21 mouse cellular contexts compared by ENCODE assay signal in genomic region chr1:87651436-87651835, GRCm38 (mm10). TPM values are rescaled to one million over a fixed set of nuclear protein-coding genes. Genes with fewer than 3 reads are reported as not detected.
A peak's percentile ranks its signal among the peaks of the same experiment; 100 is the strongest.
DNase-seq lines count a peak whose midpoint lies in the region; ATAC-seq and TF ChIP-seq lines count a peak whose summit lies in the region.
"Had no signal": no experiment of that assay in that cellular context is flagged by ENCODE, and none has a peak within 500 bp of the region (broad histone marks: within the 10 kb centered on the region; RNA-seq: fewer than 3 reads in every experiment).

No protein-coding gene starts in this region.

- H3K4me2 ChIP-seq in liver, embryonic 12.5 days, result no peak overlapping the region
- peak overlapping the region; percentile 63; the same call in 1 of the 2 replicates for H3K4me2 ChIP-seq in liver, postnatal 0 days (ENCODE audit: low read depth, low read length)
- no peak overlapping the region for H3K4me2 ChIP-seq in hindbrain, embryonic 12.5 days (replicated peaks)
- H3K4me2 ChIP-seq: embryonic facial prominence, embryonic 15.5 days; forebrain, embryonic 12.5 days; heart, embryonic 11.5 days; hindbrain, embryonic 14.5 days had no signal

- DNase-seq in liver, result no peak
- DNase-seq in liver, postnatal 0 days, result no peak
- no peak for DNase-seq in urinary bladder, postnatal 36 days (ENCODE audit: low spot score in 2 of 2)
- DNase-seq in cerebellum, adult 2 months, result no peak
- DNase-seq: cerebellum, adult 18-20 months; cerebellum, postnatal 14 days; forebrain, postnatal 0 days; gastrocnemius, postnatal 10 days; heart, postnatal 4 days; right cerebral cortex, postnatal 25 days had no signal

- ATAC-seq in liver, embryonic 12.5 days, result no peak
- ATAC-seq in liver, postnatal 0 days, result no peak
- ATAC-seq in hindbrain, embryonic 12.5 days (ENCODE audit: low FRiP score), result no peak
- ATAC-seq: forebrain, postnatal 0 days; midbrain, embryonic 16.5 days had no signal

- H3K4me1 ChIP-seq in liver, embryonic 12.5 days, result peaks cover 59% of the 10 kb centered on the region
- peaks cover 20% of the 10 kb centered on the region for H3K4me1 ChIP-seq in bone marrow, adult 2 months (ENCODE audit: control insufficient read depth, insufficient read depth, low read length)
- H3K4me1 ChIP-seq in brown adipose tissue, adult 24 weeks (ENCODE audit: control insufficient read depth, insufficient read depth, insufficient read length, low read length), result peaks cover 14% of the 10 kb centered on the region
- H3K4me1 ChIP-seq in liver, postnatal 0 days (ENCODE audit: insufficient read depth), result peaks cover 43% of the 10 kb centered on the region
- H3K4me1 ChIP-seq in cerebellum, adult 2 months (ENCODE audit: control insufficient read depth, insufficient read depth, low read length), result no peaks in the 10 kb centered on the region
- H3K4me1 ChIP-seq in hindbrain, embryonic 12.5 days, result no peaks in the 10 kb centered on the region
- H3K4me1 ChIP-seq: embryonic facial prominence, embryonic 10.5 days; embryonic facial prominence, embryonic 15.5 days; forebrain, embryonic 12.5 days; midbrain, embryonic 10.5 days had no signal

- H3K4me3 ChIP-seq in liver, embryonic 12.5 days, result no peak overlapping the region
- H3K4me3 ChIP-seq in bone marrow, adult 2 months (replicated peaks; ENCODE audit: control insufficient read depth, low read depth, low read length), result no peak overlapping the region
- no peak overlapping the region for H3K4me3 ChIP-seq in brown adipose tissue, adult 24 weeks (ENCODE audit: insufficient read depth, low read depth, low read length)
- H3K4me3 ChIP-seq in liver, postnatal 0 days (ENCODE audit: low read depth, low read length), result no peak overlapping the region
- no peak overlapping the region for H3K4me3 ChIP-seq in cerebellum, adult 2 months (replicated peaks; ENCODE audit: insufficient read depth, low read depth, low read length)
- no peak overlapping the region for H3K4me3 ChIP-seq in hindbrain, embryonic 12.5 days
- H3K4me3 ChIP-seq: embryonic facial prominence, embryonic 10.5 days; embryonic facial prominence, embryonic 15.5 days; forebrain, embryonic 12.5 days; midbrain, embryonic 10.5 days had no signal

- TF ChIP-seq EP300 in liver, postnatal 0 days (IDR thresholded peaks at IDR 0.05; ENCODE audit: low read depth), result no peak

- H3K36me3 ChIP-seq in liver, embryonic 12.5 days, result no peaks in the 10 kb centered on the region
- 0 out of 2 replicates have a peak, but pooled peaks cover 2% of the 10 kb centered on the region for H3K36me3 ChIP-seq in liver, postnatal 0 days (replicated peaks; ENCODE audit: insufficient read depth, low read length)
- no peaks in the 10 kb centered on the region for H3K36me3 ChIP-seq in hindbrain, embryonic 12.5 days
- H3K36me3 ChIP-seq: embryonic facial prominence, embryonic 10.5 days; embryonic facial prominence, embryonic 15.5 days; forebrain, embryonic 12.5 days; midbrain, embryonic 10.5 days had no signal

- no peaks in the 10 kb centered on the region for H3K9me3 ChIP-seq in liver, embryonic 12.5 days (replicated peaks)
- no peaks in the 10 kb centered on the region for H3K9me3 ChIP-seq in liver, postnatal 0 days (ENCODE audit: low read length)
- H3K9me3 ChIP-seq in hindbrain, embryonic 12.5 days (replicated peaks), result no peaks in the 10 kb centered on the region
- H3K9me3 ChIP-seq: embryonic facial prominence, embryonic 10.5 days; embryonic facial prominence, embryonic 15.5 days; forebrain, embryonic 12.5 days; midbrain, embryonic 10.5 days had no signal

- 85% methylated on average over 1 of the region's 1 CpGs for WGBS in liver, embryonic 12.5 days (ENCODE audit: insufficient replicate concordance)
- WGBS in bone marrow, adult 2 months, result 65% methylated on average over 1 of the region's 1 CpGs
- WGBS in liver, postnatal 0 days (ENCODE audit: insufficient replicate concordance), result 76% methylated on average over 1 of the region's 1 CpGs
- 95% methylated on average over 1 of the region's 1 CpGs for WGBS in cerebellum, adult 2 months
- WGBS in hindbrain, embryonic 12.5 days, result 93% methylated on average over 1 of the region's 1 CpGs

- peak overlapping the region; percentile 87 for H3K27ac ChIP-seq in liver, embryonic 12.5 days
- peak overlapping the region; percentile 53; the same call in 1 of the 2 replicates for H3K27ac ChIP-seq in bone marrow, adult 2 months (ENCODE audit: control insufficient read depth, insufficient read depth, low read depth, low read length, poor library complexity)
- peak overlapping the region; percentile 67 for H3K27ac ChIP-seq in brown adipose tissue, adult 24 weeks (replicated peaks; ENCODE audit: low read depth, low read length)
- peak overlapping the region; percentile 89 for H3K27ac ChIP-seq in liver, postnatal 0 days (ENCODE audit: low read depth)
- H3K27ac ChIP-seq in cerebellum, adult 2 months (ENCODE audit: insufficient read depth, low read length), result no peak overlapping the region
- no peak overlapping the region for H3K27ac ChIP-seq in hindbrain, embryonic 12.5 days
- H3K27ac ChIP-seq: embryonic facial prominence, embryonic 10.5 days; embryonic facial prominence, embryonic 15.5 days; forebrain, embryonic 12.5 days; hindbrain, embryonic 14.5 days; midbrain, embryonic 10.5 days had no signal

- no peak overlapping the region for H3K9ac ChIP-seq in liver, embryonic 12.5 days
- no peak overlapping the region for H3K9ac ChIP-seq in liver, postnatal 0 days (replicated peaks)
- H3K9ac ChIP-seq in hindbrain, embryonic 12.5 days, result no peak overlapping the region
- H3K9ac ChIP-seq: embryonic facial prominence, embryonic 15.5 days; forebrain, embryonic 12.5 days; forebrain, postnatal 0 days; hindbrain, embryonic 14.5 days had no signal

- TF ChIP-seq CTCF in bone marrow, adult 2 months (IDR thresholded peaks at IDR 0.05; ENCODE audit: control insufficient read depth, insufficient read depth, low read length), result no peak
- TF ChIP-seq CTCF in liver, postnatal 0 days (IDR thresholded peaks at IDR 0.05; ENCODE audit: low read depth), result no peak
- TF ChIP-seq CTCF in cerebellum, adult 2 months (IDR thresholded peaks at IDR 0.05; ENCODE audit: borderline replicate concordance, insufficient read depth, low read depth, low read length), result no peak

- no peak for TF ChIP-seq POLR2A in bone marrow, adult 2 months (IDR thresholded peaks at IDR 0.05; ENCODE audit: borderline replicate concordance, control insufficient read depth, low read depth, low read length)
- TF ChIP-seq POLR2A in cerebellum, adult 2 months (IDR thresholded peaks at IDR 0.05; ENCODE audit: borderline replicate concordance, insufficient read depth, low read length), result no peak

- no peaks in the 10 kb centered on the region for H3K27me3 ChIP-seq in liver, embryonic 12.5 days (replicated peaks)
- no peaks in the 10 kb centered on the region for H3K27me3 ChIP-seq in liver, postnatal 0 days (ENCODE audit: insufficient read depth, low read length)
- H3K27me3 ChIP-seq in cerebellum, adult 2 months (ENCODE audit: control insufficient read depth, insufficient read depth, low read length), result no peaks in the 10 kb centered on the region
- no peaks in the 10 kb centered on the region for H3K27me3 ChIP-seq in hindbrain, embryonic 12.5 days
- H3K27me3 ChIP-seq: embryonic facial prominence, embryonic 15.5 days; forebrain, embryonic 12.5 days had no signal

RNA-seq across cellular contexts. Expression of gene Inpp5d, which starts 31.3 kb away (rescaled TPM):
- polyA plus RNA-seq in liver, embryonic 12.5 days (2016; fragmentation: Nextera tagmentation; extraction: Ambion mirVana), result 16.0 and 17.1 TPM in 2 replicates
- 47.2 and 80.4 TPM in 2 replicates for polyA plus RNA-seq in bone marrow, adult 2 months (2011; ENCODE audit: insufficient read depth, insufficient read length, low replicate concordance, missing spikeins)
- 2.6 and 5.2 TPM in 2 replicates for polyA plus RNA-seq in brown adipose tissue, adult 24 weeks (2012; ENCODE audit: insufficient read depth, insufficient read length, missing spikeins)
- polyA plus RNA-seq in liver, postnatal 0 days (2015; fragmentation: Nextera tagmentation; extraction: Ambion mirVana), result 11.3 and 13.3 TPM in 2 replicates
- polyA plus RNA-seq in cerebellum, adult 2 months (2012; rRNA removed), result 4.7 and 5.6 TPM in 2 replicates
- 4.9 and 5.5 TPM in 2 replicates for polyA plus RNA-seq in hindbrain, embryonic 12.5 days (2016; fragmentation: Nextera tagmentation; extraction: Ambion mirVana)

Comparison
In these comparisons a context has a peak if more than half of its experiments do, and no peak if none do; other contexts are left out.
1. H3K27ac ChIP-seq: peak in liver, embryonic 12.5 days (single experiment), bone marrow, adult 2 months (single experiment), brown adipose tissue, adult 24 weeks (single experiment) and liver, postnatal 0 days (single experiment); none in cerebellum, adult 2 months (single experiment) and hindbrain, embryonic 12.5 days (single experiment).